Mouse (Mus musculus) testis, adult 2 months (tissue): ENCODE data around the gene Gm853.

Source experiments
- CTCF ChIP-seq: fragments of 200-500 bp; IDR thresholded peaks from 2 replicates; pipeline ENCODE4 v1.5.1; 2012; ENCODE audit warnings: low read depth, mild to moderate bottlenecking, inconsistent platforms, low read length, moderate library complexity; ENCODE audit not compliant: control insufficient read depth, insufficient read depth, insufficient replicate concordance
- POLR2A ChIP-seq: fragments of 200-500 bp; IDR thresholded peaks from 2 replicates; pipeline ENCODE4 v1.6.1; 2012; ENCODE audit warnings: low read depth, mild to moderate bottlenecking, inconsistent platforms, low read length, moderate library complexity; ENCODE audit not compliant: control insufficient read depth

GRCm38 (mm10) chr4:130169411-130169971 lies 52.7 kb downstream of the Gm853 start:
- no peak for TF ChIP-seq CTCF
- no peak for TF ChIP-seq POLR2A
